Mouse (Mus musculus) olfactory bulb, adult 2 months (tissue): ENCODE measurements around the gene Ntrk3.

Source experiments
- CTCF ChIP-seq: fragments of 200-500 bp; IDR thresholded peaks from 2 replicates; pipeline ENCODE4 v1.5.1; 2012; ENCODE audit warnings: low read depth, mild to moderate bottlenecking, low read length, moderate library complexity; ENCODE audit not compliant: insufficient read depth
- POLR2A ChIP-seq: fragments of 200-500 bp; IDR thresholded peaks from 2 replicates; pipeline ENCODE4 v1.6.1; 2012; ENCODE audit warnings: mild to moderate bottlenecking, low read depth, low read length, moderate library complexity; ENCODE audit not compliant: insufficient read depth

DNA sequence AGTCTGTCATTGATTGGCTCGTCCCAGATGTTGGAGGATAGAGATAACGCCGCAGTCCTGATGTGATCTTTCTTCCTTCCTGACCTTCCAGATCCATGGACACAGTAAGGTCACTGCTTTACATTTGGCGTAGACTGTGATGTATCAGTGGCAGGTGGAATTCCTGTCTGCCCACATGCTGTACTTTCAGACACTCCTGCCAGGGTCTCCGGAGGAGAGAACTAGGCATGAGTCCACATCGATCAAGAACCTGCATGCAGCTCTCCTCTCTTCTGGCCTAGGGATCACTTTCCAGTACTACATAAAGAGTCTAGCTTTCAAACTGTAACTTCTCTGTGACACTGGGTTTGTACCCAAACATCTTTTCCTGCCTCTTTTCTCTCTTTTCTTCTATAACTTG, 136.9 kb downstream of the Ntrk3 start:
- TF ChIP-seq CTCF (no peak), POLR2A (no peak)
